Mouse (Mus musculus) cerebellum, adult 11-12 months (tissue): ENCODE data around the gene Tekt1.
"Not testable (repeated sequence)": the region's sequence is repeated elsewhere in the genome, so short reads cannot be mapped to it uniquely, and the experiment has no call there.

ENCODE experiments used
- DNase-seq: peaks from one replicate; pipeline ENCODE4 v3.0.0; 2022

Tekt1 gene

DNA sequence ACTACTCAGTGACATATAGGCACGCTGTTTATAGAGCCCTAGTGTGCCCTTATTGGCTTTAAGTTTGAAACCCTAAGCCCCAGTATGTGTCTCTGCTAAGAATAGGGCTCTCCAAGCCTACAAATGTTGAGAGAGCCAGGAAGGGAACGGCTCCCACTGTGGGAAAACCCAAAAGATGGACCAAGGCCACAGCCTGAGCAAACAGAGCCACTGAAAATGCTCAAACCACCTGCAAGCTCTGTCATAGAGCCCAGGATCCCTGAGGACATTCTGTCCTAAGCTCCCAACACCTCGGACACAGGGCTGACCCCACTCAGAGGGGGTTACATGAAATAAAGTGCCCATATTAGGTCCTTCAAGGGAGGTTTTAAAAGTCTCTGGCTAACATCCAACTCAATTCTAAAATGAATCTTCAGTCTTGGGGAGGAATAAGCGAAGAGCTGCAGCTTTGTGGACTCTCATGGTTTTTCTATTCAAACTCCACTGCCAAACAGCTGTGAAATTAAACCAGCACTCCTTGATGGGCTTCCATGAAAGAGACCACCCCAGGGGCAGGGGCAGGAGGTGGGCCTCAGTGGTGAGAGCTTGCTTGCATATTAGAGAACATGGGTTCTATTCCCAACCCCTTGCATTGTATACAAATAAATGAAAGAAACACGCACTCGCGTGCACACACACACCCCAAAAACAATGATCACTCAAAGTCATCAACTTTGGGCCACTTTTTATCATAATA lies 27.3 kb upstream of the Tekt1 start:
- DNase-seq = no peak

DNA sequence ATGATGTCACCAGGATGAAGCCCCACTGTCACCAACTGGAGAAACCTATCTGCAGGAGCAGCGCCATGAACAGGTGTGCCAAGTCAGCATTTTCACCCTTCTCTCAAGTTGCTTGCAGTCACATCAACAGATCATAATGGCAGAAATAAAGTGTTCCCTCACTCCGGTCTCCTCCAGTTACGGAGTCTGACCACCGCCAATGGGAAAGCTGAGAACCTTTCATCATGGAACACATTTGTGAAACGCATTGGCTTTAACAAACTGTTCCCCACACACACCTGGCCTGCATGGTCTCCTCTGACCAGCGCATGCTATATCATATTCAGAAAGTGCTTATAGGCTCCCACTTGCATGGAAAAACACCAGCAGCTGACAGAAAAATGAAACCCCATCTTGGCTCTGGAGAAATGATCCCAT lies 25.9 kb upstream of the Tekt1 start:
- no peak for DNase-seq

DNA sequence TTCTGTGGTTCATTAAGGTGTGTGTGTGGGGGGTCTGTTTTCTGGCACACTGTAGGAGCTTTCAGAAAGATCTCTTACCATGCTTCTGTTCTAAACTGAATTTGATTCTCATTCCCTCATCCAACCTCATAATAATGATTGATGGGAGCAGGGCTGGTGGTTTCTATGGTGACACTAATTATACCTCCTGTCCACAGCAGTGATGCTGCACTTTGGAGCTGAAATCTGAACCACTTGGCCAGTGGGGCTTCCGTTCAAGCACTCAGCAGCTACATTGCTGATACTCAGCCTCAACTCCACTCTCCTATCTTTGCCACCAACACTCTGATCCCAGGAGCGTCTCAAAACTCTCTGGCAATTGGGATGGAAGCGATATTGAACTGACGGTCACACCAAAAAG lies 17.1 kb upstream of the Tekt1 start:
- DNase-seq = no peak

DNA sequence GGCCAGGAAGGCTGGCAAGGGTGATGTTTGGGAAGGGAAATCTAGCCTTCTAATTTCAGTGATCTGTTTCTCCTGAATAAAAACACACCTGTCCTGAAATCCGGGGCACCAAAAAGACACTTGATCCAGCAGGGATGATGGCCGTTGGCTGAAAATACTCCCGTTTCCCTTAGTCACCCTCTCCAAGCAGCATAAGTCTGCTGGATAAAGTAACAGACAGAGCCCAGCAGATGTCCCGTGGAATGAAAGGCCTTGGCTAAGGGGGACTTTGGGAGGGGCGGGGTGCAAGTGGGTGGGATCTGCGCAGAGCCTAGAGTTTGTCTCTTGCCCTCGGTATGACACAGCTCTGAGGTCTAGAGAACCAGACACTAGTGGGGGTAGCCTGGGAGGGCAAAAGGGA lies 16.0 kb upstream of the Tekt1 start:
- DNase-seq = no peak

DNA sequence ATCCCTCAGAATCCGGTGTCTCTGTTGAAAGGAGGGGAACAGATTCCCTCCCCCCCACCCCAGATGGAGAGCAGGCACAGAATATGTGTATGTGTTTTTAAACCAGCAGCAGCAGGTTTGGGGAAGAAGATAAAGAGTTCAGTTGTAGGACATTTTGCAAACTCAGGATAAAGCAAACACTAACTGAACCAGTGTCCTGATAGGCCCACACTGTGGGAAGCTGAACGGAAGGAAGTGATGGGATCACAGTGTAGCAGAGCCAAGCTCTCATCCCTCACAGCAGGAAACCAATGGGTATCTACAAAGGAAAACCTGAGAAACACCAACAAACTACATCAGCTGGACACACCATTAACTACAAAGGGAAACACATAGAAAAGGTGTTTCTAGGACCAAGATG lies 14.3 kb upstream of the Tekt1 start:
- no peak for DNase-seq

DNA sequence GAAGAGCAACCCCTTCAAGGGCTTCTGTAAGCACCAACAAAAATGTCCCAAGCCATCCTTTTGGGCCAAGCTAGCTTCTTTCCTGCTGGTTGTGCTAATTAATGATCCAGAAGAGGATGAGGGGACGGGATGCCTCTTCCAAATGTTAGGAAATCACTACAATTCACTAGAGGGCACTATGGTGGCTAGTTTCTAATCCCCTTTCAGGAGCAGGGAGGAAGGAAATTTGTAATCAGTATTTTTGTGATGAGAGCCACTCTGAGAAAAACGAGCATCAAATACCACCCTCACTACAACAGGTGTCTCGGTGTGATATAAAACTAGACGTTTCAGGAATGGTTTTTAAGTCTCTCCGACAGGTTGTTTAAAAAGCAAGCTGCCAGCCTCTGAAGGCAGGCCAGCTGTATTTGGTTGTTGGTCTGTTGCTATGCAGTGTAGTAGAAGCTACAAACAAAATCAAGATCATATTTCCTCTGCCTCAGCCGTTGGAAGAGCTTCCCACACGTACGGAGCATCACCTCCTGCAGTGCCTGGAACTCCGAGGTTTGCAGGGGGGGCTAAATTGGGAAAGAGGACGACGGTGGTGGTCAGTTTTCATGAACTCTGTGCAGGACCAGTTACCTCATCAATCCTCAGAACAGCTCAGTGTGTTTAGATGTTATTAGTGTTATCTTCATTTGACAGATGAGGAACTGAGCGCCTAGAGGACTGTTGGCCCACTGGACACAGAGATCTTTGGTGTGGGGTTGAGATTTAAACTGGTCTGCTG lies 7.8 kb upstream of the Tekt1 start:
- DNase-seq = no peak

DNA sequence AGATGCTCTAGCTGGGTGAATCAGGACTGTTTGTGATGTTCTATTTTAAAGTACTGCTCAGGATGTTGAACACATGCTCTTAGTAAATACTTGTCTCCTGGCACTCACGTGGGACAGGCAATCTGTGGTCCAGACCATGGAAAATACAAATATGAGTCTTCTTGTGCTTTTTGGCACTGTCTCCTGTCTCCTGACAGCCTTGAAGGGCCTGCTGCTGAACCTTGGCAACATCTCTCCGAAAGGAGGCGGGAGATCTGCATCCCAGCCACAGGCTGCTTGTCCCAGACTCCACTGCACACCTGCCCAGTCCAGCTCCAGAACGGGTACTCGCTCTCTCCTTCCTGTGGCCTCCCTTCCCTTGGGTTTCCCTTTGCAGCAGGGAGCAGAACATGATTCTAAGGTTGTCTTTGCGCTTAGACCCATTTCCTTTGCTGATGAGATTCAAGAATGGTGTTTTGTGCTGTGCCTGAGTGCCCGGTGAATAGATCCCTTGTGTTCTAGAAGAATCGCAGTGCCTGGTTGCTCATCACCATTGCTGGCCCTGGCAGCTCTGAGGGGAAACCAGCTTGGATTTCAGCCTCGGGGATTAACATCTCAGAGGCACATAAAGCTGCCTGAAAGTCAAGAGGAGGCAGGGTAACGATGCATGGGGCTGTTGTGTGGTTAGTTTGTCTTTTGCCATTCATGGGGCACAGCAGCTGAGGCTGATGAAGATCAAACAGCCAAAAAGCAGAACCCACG lies 5.9 kb upstream of the Tekt1 start:
- DNase-seq = no peak

DNA sequence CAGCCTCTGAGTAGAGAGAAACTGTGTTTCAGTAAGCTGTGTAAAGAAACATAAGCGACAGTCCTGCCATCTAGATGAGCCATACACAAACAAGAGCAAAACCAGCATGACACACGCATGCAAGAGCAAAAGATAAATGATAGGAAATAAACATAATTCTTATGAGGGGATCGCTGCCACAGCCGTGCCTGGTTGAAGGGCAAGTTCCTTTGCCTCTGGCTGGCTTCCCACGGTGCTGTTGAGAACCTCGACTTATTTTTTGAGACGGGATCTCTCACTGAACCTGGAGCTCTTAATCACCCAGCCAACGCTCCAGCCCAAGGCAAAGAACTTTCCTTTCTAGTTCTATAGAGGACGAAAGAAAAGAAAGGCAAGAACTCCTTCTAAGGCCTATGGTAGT lies 3.9 kb upstream of the Tekt1 start:
- DNase-seq = no peak

DNA sequence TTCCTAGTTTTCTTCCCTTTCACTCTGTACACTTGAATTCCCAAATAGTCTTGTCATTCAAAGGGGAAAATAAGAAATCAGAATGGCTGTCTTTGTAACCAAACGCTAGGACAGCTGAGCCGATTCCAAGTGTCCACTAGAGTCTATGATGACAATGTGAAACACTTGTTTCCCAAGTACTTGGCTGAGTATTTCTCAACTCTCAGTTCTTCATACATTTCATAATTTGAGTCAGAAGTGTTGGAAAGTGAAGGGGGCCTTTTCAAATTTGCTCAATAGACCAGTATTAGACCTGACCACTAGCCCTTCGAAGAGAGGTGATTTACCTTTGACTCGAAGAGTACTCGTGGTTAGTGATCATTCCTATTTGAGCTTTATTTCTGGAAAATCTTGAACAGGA lies 2.3 kb upstream of the Tekt1 start:
- DNase-seq = no peak

DNA sequence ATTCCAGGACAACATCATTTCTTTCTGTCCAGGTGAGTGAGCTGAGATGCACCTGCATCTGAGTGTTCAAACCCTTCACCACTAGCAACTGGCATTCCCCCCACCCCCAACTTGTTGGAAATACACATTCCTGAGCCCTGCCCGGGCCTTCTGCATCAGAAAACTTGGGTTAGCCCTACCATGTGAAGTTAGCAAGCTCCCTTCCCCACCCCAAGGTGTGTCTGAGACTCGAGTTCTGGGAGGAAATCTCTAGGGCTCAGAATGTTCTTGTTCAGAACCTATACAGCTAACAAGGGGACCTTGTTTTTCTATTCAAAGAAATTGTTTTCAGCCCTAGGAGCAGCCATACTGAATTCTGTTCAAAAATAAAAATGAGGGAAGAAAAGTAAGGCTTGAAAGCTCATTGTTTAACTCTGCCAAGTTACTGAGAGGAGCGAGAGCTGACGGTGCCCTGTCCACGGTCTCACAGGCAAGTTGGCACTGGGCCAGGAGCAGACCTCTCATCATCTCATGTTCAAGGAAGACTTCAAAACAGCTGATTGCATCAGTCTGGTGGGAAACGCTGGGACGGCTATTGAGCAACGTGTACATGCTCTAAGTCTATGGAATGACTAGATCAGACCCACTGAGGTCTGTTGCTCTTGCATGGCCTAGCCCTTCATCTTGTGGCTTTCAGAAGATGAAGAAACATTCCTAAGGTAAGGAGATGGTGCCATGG lies 1.4 kb upstream of the Tekt1 start:
- DNase-seq = no peak

DNA sequence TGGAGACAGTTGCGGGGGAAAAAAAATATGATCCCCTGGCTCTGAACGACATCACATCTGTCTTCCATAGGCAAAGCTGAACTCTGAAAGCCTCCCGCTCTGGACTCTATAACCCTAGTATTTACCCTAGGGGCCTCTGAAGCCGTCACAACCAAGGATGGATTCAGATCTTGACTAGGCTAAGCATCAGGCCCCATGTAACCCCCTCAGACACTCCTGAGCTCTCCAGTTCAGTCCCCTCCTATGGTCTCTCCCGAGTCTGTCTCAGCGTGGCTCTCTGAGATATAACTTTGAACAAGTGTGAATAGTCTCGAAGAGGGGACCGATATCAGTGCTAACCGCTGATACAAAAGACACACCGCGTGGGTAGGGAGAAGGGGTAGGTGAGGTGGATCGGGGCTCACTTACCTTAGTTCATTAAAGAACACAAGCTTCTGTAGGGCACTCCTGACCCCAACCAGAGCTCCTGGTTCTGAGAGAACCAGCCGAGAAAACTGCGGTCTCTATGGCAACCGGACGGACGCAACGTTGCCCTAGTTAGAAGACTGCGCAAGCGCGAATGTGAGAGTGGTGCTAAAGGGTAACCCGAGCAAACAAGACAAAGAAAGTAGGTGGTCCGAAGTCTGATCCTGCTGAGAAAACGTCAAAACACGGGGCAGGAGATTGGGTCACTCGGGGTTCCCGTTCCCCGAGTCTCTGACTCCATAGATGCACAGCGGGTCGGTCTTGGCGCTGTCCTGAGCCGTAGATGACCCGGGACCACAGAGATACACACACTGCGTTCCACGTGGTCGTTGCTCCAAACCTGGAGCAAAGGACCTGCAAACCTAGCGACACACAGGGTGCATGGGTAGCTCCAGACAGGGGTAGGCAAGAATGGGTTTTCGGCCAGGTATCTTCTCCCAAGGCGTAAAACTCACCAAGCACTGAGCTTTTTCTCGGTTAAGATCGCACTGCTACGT lies 576 bp downstream of the Tekt1 start:
- peak; percentile 31 for DNase-seq

DNA sequence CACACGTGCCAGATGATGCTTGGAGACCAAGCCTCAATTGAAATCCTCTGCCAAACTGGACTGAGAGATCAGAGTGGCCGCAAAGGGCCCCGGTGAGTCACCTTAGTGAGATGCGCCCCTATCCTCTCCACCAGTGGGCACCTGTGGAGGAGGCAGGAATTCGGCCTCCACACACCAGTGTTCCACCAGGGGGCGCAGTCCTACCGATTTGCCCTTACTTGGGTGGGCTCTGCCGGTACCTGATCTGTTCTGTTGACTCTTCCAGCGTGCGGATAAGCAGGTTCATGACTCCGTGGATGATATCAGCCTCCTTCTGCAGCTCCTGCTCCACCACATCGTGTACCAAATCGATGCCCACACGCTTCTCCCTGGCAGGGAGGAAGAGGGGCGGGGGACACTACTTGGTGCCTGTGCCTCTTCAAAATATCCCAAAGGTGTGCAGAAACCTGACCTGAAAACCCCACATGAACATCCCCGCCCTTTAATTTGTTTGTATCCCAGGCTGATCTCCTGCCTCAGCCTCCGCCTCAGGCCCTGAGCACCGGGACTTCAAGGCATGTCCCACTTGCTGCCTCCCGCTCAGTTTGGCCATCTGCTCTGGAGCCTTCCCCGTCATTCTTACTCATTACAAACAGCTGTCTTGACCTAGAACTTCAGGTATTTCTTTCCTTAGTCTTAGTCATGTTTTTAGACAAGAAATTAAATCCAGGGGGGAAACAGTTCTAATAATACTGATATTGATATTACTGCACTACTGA lies 7.1 kb downstream of the Tekt1 start:
- peak; percentile 20 for DNase-seq

DNA sequence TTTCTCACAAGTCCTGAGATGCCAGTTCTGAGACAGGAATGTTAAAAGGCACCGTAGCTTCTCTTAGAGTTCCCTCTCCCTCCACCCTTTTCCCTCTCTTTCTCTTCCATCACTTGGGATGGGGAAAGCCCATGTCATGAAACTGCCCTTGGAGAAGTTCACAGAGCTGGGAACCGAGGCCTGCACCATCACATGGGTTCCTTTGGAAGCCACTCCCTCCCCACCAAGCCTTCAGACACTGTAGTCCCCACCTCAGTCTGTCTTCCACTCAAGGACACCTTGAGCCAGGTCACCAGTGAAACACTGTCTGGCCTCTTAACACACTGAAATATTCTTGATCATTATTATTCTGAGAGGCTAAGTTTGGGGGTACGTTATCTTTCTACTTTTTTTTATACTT lies 9.1 kb downstream of the Tekt1 start:
- no peak for DNase-seq

DNA sequence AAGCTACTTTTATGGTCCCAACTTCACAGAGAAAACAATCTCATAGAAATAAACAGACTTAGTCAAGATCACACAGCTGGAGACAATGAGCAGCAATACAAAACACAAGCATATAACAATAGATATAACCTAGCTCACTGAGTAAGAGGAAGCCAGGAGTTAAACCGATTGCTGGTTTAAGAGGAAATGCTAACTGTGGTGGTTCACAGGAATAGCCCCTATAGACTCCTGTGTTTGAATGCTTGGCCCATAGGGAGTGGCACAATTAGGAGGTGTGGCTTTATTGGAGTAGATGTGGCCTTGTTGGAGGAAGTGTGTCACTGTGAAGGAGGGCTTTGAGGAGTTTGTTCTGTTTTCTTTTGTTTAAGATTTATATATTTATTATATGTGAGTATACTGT lies 10.0 kb downstream of the Tekt1 start:
- DNase-seq = no peak

DNA sequence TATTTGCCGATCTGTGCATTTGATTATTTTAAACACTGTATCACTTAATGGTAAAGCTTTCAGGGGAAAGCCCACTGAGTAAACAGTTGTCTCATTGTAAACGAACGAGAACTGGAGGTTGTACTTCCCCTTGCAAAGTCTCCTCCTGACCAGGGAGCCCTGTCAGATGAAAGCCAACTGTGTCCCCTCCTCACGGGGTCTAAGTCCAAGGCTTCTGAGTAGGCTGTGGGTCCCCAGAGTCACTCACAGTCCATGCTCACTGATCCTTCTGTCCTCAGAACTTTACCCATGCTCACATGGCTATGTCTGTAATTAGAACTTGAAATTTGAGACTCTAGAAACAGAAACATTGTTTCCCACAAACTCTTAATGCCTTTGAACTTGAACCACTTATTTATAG lies 12.6 kb downstream of the Tekt1 start:
- DNase-seq = no peak

DNA sequence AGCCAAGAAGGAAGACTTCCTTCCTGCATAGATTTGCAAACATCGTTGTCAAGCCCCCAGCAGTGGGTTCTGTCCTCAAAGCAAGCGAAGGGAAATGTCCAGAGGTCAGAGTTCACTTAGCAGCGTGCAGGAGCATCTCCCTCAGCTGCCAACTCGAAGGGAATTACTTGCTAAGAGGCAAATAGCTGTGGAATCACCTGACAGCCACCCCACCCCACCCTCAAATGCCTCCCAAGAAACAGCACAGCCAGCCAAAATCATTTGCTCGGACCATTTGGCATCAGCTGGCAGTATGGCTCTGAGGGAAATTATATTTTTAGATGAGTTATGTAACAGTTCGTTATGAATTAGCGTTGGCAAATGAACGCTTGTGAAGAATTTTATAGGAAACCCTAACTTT lies 13.2 kb downstream of the Tekt1 start:
- DNase-seq = peak; percentile 73

DNA sequence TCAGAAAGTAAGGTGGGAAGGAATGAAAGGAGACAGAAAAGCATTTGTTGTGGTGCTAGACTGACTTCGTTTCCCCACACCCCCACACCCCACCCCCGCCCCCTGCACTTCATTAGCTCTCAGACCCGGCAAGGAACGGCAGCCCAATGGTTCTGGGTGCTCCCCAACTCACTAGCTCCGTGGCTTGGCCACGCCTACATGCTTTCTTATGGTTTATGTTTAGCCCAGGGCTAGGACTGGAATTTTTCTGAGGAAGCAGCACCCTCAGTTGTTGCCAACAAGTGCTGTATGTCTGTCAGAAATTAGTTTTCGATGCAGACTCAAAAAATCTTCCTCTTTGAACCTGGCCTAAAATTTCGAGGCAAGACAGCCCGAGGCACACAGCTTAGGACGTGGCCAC lies 13.7 kb downstream of the Tekt1 start:
- DNase-seq = no peak

DNA sequence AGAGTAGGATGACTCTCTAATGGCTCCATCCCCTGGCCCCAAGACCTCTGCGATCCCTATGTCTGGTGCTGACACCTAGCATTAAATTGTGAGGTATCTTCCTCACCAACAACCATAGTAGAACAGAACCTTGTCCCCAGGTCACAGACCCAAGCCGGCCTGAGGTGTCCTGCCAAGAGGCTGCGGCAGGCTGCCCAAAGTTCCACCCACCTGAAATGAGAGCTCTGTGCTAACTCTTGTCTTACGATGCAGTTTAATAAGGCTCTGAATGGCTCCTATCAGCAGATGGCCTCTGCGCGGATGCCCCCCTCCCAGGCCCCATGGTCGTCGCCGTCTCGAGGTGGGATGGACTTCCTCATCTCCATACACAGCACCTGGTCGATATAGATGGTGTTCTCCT lies 17.8 kb downstream of the Tekt1 start:
- DNase-seq = no peak

DNA sequence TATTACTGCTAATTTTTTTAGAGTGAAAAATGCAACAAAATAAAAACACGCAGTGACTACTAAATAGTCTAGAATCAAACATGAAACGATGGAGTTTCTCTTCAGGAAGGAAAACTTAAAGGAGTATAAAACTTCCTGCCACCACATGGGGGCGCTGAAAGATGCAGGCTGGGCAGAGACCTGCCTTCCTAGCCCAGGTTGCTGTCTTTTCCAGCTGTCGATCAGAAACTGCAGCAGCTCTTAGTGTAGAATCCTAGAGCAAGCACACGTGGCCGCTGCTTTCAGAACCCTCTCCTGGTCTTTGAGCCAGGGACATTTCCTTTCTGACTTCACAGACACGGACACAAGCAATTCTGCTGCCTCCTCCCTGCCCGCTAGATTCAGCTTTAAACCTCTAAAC lies 18.3 kb downstream of the Tekt1 start:
- DNase-seq = no peak

DNA sequence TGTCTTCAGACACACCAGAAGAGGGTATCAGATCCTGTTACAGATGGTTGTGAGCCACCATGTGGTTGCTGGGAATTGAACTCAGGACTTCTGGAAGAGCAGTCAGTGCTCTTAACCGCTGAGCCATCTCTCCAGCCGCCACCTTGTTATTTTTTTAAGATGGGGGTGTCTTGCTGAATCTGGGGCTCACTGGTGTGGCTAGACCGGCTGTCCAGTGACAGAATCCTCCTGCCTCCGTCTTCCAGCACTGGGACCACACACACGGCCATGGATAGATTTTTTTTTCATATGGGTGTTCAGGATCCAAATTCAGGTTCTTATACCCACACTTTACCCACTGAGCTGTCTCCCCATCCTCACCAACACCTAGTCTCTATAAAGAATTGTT lies 19.0 kb downstream of the Tekt1 start:
- not testable (repeated sequence) for DNase-seq

DNA sequence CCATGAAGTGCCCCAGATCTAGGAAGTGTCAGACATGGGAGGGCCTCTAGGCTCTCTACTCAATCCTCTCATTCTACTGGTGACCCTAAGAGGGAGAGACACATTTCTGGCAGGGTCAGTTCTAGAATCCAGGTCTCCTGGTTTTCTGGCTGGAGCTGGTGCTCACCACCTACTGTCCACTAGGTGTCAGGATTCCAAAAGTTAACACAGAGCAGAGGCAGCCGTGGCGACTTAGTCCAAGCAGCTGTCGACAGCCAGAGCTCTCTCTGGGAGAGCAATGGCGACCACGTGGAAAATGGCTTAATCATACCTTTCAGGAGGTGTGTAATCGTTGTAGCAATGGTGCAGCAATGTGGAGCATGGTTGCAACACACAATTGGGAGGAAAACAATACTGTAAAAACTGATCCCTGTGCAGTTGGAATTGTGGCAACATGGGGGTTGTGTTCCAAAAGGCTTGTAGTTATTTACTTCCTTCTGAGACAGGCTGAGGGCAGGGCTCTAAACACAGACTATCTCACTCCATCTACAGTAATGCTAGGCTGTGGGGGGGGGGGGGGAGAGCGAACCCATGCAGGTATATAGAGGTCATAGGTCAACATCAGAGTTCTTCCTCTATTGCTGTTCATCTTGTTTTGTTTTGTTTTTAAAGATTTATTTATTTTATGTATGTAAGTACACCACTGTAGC lies 19.5 kb downstream of the Tekt1 start:
- peak; percentile 41 for DNase-seq
